Mouse (Mus musculus): ENCODE results near the gene Tut4.

DNA sequence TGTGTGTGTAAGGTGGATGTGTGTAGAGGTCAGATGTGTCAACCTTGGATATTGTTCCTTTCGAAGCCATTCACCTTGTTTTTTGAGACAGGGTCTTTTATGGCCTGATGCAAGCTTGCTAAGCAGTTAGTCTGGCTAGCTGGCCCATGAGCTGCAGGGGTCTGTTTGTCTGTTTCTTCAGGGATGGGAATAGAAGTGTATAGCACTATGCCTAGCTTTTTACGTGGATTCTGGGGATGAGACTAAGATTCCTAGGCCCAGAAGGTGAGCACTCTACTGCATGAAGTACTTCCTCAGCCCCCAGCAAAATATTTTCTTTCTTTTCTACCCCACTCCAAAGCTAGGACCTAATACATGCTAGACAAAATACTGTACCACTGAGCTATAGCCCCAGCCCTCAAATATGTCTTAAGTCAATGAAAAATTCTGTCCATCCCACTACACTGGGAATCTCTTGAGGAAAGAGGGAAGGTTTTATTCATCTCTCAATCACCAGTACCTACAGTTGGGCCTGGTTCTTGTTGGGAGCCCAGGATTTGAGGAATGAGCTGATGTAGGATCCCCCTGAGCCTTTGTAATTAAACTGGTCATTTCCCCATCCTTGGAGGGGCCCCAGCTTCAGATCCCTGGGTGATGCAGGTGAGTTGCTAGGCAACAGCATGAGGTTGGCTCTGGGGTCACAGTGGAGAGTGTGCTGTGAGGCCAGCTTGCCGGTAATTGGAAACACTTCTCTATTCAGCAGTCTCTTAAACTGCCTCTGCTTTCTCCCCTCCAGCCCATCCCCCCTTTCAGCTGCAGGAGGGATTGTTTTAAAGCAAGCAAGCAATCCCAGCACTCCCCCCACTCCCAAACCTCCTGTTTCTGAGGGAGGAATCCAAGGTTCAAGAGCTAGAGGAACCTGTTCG, 28.3 kb upstream of the Tut4 start:
- TF ChIP-seq POLR2A (IDR thresholded peaks at IDR 0.05; ENCODE audit: borderline replicate concordance, extremely low read depth, low read depth, low read length): no peak
- no peak for TF ChIP-seq CTCF (IDR thresholded peaks at IDR 0.05; ENCODE audit: insufficient read depth, low read length)

All from lung, adult 2 months (tissue).